Mouse (Mus musculus) cerebellum, postnatal 14 days (tissue): ENCODE results near the gene Ptpn4.

ENCODE experiments used
- DNase-seq, 2 experiments: peaks; one replicate each; pipeline ENCODE4 v3.0.0; 2021; ENCODE audit warnings: mixed read lengths in 2 of 2

Ptpn4 gene

DNA sequence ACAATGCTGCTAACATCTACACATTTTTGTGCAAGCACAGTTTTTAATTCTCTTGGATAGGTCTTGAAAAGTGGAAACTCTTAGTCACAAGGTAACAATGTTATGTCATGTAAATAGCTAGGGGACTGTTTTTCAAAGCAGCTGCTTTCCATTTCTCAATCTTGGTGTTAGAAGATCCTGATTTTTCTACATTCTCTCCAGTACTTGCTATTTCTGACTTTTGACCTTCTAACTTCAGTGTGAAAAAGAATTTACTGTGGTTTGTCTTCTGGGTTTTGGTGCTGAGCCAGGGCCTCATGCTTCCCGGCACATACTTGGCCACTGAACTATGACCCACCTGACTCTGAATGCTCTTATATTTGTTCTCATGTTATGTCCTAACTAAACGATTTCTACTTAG lies 197.4 kb downstream of the Ptpn4 start:
- no peak for DNase-seq

DNA sequence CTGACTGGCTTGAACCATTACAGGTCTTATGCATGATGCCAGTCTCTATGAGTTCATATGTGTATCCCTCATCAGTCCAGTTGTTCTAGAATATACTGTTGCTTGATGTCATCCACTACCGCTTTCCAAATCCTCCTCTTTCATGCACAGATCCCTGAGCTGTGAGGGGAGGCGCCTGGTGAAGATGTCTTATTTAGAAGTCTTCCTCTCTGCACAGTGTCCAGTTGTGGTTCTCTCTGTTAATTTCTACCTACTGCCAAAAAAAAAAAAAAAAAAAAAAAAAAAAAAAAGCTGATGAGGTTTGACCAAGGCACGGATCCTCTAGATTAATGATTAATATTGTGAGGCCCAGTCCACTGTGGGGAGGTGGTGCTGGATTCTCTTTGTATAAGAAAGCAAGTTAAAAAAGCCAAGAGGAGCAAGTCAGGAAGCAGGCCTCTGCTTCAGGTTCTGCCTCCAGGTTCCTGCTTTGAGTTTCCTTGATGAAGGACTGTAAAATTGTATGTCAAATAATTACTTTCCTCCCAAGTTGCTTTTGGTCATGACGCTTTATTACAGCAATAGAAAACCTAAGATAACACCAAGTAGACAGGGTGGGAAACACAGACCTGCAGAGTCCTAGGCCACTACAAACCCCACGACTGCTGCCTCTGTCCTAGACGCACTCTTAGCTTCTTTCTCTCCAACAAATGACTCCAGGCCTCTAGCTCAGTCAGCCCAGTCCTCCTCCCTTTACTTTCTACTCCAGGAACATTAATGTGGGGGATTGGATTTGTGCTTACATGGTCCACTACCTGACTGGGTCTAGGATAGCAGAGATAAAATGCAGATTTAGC lies 200.0 kb downstream of the Ptpn4 start:
- no peak for DNase-seq

DNA sequence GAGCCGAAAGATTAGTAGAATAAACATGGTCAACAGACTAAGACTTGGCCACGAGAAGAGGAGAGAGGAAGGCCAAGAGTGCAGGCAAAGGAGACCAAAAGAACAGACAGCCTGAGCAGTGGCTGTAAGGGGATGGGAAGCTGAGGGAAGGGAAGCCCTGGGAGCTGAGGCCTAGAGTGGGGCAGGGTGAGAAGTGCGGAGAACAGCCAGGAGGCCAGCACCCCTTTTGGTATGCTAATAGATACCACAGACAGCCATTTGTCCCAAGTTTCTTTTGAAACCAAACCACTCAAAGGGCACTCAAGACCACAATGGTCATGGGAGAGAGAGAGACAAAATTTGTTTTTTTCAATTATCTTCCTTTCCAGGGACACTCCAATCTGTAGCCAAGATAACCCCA lies 202.7 kb downstream of the Ptpn4 start:
- no peak for DNase-seq

DNA sequence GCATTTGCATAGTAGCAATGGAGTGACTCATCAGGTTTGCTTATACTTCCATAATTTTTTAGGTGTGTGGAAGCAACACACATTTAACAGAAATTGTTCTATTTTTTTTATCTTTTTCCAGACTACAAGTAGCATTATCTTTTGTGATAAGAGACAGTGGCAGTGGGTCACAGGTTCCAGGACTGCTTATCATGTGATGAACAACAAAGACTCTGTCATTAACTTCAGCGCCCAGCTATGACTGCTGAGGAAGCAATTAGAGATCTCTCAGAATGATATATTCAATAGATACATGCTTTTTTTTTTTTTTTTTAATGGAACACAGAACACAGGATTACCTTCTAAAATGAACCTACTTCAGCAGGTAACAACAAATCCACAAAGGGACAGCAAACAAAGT lies 207.0 kb downstream of the Ptpn4 start:
- DNase-seq: no peak

GRCm38 (mm10) chr1:119626837-119627236 lies 210.6 kb downstream of the Ptpn4 start:
- no peak for DNase-seq

DNA sequence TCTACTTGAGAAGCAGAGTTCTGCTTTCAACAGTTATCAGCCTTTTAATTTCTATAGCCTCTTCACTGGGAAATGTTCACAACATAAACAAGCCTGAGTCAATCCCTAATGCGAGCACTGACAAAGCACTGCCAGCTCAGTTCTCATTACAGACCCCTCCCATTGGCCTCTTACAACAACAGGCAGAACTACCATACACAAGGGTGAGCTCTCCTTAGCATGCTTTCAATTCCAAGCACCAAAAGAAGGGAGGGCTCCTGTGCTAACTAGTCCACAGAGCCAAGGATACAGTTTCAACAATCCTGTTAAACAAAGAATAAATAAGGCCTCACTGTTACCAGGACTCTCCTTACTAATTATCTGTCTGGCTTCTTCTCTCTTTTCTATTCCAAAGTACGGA lies 213.0 kb downstream of the Ptpn4 start:
- no peak for DNase-seq

DNA sequence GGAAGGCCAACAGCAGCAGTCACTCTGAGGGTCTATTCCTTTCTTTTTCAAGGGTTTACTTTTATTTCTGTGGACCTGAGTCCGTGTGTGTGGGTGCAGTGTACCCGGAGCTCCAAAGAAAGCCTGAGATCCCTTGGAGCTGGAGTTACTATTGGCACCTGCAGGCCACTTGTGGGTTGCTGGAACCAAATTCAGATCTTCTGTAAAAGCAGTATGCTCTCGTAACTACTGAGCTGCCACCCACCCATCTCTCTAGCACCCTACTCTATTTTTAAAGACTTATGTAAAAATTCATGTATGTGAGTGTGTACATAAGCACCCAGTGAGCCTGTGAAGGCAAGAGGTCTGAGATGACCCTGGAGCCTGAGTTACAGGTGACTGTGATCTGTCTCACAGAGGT lies 232.0 kb downstream of the Ptpn4 start:
- no peak for DNase-seq
